Mouse (Mus musculus): Measurements from ENCODE around the gene Hadh.

Gene Hadh

DNA sequence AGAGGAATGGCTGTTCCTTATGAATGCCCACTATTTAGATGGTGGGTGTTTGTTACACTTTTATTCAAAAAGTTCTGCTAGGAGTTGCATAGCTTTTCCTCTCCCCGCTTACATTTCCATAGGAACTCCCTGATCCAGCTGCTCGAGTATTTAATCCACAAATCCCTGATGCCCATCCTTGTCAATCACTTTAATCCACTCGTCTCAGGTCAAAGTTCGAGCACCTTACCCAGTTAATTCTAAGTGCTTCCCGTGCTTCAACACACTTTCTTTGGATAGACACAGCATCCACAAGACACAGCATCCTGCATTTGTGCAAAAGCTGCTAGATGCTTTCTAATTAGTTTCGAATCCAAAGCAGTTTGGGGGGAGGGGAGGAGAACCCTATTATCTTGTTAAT, 1.5 kb downstream of the Hadh start:
- no peak for DNase-seq

DNA sequence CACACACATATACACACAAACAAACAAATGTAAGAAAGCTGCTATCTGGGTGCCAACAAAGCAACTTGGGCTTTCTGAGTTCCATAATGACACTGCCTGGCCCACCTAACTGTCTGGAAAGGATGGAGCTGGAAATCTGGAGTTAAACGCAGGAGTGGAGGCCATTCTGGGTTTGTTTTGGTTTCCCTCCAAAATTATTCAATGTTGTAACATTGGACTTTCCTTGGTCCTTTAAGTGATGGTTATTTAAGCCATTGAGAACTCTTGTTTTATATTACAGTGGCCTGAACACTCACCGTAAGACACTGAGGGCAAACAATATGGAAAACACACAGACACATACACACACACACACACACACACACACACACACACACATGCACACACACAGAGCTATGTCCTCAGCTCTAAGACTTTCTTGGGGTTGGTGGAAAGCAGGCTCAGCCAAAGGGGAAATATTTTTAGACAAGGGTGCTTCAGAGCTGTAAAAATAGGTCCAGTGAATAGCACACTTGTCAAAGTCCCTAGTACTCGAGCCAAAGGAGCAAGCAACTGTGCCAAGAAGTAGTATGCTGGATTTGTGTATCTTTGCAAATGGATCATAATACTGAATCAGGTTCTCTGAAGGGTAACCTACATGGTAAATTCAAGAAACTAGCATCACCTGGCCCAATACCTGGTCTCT, 5.4 kb downstream of the Hadh start:
- DNase-seq = peak; percentile 48 to 49

DNA sequence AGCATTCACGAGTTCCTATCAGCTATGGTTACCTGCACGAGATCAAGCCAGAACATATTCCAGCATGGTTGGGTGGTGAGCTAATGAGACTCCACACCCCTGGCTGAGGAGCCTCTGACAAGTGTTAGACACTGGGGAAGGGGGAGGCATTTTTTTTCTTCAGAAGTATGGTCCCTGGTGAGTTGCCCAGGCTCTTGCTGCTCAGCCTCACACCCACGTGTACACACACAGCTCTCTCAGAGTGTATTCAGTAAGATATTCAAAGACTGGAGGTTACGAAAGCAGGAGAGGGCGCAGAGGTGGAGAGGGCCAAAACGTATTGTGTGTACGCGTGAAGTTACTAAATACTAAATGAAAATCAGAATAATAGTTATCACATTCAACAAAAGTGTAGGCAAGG, 6.4 kb downstream of the Hadh start:
- no peak for DNase-seq

DNA sequence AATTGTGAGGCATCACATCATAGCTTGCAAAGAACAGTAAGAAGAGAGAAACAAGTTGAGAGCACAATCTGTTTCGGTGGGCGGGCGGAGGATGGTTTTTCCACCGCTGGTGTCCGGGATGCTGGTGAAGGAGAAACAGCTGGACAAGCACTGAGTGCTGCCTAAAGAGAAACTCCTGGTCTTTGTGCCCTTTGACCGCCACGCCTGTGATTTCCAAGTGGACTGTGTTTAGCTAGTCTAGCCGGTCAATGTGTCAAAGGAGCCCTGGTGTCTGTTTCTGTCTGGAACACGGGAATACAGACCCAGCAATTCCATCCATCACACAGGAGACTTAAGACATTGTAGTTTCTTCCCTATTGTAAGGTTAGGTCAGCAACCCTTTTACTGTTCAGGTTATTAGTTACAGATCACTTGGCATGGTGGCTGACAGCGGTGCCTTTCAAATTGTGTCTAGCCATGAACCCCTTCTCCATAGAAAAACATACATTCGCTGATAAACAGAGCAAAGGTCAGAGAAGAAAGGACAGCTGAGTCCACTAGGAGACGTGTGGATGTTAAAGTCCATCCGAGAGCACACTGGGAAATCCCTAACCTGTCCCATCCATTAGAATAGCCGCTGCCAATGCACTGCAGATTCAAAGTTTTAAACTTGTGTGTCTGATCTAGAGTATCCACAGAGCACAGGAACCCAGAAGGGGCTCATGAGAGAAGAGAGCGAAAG, 8.0 kb downstream of the Hadh start:
- peak; percentile 84 to 89 for DNase-seq

DNA sequence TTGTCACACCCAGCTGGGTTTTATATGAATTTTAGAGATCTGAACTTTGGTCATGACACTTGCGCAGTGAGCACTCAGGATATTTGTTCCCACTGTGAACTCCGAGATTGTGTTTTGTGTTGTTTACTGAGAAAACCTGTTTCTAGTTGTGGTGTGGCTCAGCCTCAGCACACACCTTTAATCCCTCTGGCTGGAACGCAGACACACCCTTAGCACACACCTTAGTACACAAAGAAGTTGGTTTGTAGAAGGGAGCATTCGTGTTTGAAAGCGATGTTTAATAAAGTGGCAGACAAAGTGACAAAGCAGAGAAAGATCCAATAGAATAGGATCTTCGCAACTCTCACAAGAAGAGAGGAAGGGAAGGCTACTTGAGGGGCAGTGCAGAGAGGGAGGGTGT, 11.5 kb downstream of the Hadh start:
- DNase-seq = no peak

DNA sequence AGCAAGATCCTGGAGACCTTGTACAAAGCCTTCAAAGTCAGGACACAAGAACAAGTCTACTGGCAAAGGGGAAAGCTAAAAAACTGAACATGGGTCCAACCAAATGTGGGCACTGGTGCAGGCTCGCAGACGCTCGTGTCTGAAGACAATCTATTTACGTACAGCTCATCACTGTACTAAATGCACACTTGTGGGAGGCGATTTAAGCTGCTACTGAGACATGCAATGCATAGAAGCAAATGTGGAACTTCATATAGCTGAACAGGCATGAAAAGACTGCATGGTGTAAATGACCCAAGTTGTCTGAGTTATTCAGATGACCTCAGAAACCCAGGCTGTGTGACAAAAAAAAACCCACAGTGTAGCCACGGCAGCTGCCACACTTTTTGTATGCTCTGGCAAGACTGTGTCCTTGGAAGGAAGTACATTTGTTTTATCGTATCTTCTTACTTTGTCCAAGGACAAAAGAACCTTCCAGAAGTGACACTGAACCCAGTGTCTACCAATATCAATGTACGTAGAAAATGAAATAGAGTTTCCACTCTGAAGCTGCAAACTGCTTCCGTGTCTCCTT, 12.4 kb downstream of the Hadh start:
- no peak for DNase-seq

DNA sequence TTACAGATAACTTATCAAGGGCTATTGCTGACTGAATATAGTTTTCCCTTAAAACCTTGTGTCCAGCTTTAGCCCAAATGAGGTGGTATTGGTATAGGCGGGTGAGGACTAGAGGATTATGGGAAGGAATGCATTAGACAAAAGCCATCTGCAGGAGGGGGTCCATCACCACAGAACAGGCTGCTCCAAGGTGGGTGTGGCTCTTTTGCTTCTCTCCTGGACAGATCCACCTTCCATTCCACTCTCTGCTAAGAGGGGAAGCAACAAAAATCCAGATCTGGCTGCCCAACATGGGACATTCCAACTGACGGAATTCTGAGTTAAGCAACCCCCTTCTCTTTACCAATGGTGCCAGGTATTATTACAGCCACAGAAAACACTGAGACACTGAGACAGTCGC, 13.0 kb downstream of the Hadh start:
- no peak for DNase-seq

DNA sequence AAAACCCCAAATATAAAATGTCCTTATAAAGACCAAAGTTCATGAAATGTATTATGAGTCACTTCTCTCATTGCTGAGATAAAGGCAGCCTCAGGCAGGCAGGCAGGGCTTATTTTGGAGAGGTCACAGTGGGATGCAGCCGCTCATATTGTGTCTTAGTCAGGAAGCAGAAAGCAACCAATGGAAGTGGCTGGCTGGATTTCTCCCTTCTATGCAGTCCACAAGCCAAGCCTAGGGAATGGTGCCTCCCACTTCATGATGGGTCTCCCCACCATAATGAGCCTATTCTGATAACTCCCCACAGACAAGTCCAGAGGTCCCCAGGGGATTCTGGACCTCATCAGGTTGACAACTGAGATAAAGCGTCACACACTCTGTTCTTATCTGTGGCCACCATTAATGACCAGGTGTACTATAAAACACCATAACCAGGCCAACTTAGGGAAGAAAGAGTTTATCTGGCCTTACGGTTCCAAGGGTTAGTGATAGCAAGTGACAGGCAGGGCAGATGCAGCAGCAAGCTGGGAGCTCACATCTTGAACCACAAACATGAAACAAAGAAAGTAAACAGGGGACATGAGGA, 16.4 kb downstream of the Hadh start:
- DNase-seq = no peak

DNA sequence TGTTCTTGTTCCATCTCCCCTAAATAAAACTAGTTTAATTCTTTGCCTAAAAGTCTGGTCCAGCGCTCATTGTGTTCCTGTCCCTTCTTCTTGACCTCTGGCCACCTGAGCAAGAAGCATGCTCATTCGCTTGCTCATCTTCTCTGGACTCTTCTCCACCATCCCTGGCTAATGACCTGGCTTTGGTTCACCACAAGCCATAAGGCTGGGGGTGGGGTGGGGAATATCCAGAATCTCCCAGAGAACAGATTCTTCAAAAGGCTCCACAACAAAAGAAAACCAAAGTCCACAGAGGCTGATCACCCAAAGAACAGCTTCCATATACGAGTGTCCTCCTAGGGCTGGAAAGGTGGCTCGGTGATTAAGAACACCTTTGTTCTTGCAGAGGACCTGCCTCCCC, 16.9 kb downstream of the Hadh start:
- DNase-seq = peak; percentile 58 to 61

DNA sequence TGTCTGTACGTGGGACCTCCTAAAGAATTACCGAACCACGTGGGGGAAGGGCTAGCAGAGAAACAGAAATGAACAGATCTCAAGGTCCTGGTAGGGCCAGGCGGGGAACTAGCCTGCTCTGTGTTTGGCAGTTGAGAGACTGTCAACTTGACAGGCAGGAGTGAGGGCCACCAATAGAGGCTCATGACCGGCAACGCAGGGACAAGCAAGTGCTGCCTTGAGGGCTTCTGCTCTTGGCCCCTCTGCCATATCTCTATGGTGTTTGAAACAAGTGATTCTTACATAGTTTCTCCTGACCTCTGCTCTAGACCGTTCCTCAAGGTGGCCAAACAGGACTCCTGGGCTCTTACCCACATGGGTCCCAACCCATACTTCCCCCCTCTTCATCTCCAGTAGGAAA, 20.3 kb downstream of the Hadh start:
- no peak for DNase-seq

DNA sequence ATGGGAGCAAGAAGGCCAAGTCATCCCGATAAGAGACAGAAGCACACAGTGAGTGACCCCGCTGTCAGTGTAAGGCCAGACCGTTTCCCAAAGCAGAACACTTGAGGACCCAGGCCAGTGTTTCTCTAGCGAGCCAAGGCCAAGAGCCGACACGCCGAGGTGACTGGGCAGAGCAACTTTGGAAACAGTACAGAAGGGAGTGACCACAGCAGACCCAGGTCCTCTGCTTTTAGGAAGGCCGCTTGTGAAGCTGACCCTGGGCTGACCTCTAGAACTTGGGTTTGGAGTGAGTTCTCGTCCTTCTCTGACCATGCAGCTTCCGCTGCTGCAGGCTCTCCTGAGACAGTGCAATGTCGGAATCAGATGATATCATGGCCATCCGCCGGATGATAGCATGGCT, 20.9 kb downstream of the Hadh start:
- DNase-seq = no peak

DNA sequence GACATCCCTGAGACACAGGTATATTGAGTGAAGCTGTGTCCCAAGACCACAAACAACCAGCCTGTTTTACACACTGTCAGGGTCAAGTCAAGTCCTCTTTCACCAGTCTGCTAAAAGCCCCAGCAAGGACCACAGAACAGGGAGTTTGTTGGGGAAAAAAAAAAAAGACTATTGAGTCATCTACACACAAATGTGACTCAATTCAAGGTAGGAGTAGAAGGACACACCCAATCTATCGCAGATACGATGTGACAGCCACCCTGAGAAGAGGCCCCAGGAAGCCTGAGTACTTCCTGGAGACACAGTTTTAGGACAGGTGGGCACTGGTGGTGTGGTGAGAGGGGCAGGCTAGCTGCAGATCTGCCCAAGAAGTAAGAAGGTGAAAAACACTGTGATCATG, 21.6 kb downstream of the Hadh start:
- DNase-seq = no peak

DNA sequence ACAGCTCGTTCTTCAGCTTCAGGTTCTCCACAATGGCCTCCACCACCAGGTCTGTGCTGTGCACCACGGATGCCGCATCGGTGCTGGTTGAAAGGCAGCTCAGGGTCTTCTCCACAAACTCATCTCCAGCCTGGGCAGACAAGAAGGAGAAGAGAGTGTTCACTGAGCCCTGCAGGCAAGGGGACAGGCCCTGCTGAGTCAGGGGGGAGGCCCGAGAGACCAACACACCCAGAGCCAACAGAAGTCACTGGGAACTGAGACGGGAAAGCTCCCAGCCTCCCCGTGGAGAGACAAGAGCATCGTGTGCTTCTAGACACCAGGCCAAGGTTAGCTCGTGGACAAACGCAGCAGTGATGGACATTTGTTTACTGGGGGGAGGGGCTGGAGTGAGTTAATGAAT, 23.5 kb downstream of the Hadh start:
- no peak for DNase-seq

DNA sequence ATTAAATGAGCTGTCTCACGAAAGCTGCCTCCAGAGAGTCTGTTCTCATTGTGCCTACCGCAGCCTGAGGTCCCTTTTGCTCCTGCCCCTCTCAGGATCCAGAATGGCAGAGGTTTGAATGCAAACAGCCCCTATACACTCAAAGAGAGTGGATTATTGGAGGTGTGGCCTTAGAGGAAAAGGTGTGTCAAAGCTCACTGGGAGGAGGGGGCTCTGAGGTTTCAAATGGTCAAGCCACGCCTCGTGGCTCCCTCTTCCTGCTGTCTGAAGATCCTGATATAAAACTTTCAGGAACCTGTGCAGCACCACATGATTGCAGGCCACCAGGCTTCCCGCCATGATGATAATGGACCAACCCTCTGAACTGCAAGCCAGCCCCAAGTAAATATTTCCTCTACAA, 24.1 kb downstream of the Hadh start:
- no peak for DNase-seq

DNA sequence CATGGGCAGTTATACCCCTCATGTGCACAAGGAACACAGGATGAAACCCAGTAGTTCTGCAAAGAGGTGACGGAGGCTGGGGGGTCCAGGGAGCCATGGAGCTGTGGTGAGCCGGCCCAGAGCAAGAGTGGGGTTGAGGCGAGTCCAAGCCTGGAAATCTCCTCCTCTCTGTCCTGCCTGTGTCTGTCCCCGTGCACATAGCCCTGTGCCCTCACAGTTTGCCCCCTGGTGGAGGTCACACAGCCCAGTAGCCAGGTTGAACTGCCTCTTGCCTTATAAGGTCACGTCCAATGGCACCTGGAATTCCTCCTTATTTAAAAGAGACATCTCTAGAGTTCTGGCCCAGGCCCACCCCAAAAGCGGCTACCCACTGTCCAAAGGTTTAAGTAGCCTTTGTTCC, 24.5 kb downstream of the Hadh start:
- DNase-seq = no peak

DNA sequence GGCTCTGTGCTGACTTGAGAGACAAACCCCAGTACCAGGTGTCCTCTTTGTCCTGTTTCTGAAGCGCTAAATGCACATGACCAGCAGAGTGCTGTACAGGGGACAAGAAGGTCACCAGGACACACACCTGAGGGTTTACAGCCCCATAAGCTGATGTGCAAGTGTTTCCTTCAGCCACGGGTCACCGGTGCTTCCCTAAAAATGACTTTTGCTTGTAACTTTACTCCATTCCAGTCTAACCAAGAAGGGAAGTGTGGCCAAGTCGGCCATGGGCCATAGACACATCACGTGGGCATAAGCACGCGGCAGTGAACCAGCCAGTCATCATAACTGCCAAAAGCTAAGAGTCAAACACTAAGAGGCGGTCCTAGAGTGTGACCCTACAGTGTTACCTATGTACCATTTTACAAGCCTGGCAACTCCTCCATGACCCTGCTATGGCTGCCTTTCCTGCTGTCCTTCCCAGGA, 25.3 kb downstream of the Hadh start:
- DNase-seq = peak; percentile 70 to 72

DNA sequence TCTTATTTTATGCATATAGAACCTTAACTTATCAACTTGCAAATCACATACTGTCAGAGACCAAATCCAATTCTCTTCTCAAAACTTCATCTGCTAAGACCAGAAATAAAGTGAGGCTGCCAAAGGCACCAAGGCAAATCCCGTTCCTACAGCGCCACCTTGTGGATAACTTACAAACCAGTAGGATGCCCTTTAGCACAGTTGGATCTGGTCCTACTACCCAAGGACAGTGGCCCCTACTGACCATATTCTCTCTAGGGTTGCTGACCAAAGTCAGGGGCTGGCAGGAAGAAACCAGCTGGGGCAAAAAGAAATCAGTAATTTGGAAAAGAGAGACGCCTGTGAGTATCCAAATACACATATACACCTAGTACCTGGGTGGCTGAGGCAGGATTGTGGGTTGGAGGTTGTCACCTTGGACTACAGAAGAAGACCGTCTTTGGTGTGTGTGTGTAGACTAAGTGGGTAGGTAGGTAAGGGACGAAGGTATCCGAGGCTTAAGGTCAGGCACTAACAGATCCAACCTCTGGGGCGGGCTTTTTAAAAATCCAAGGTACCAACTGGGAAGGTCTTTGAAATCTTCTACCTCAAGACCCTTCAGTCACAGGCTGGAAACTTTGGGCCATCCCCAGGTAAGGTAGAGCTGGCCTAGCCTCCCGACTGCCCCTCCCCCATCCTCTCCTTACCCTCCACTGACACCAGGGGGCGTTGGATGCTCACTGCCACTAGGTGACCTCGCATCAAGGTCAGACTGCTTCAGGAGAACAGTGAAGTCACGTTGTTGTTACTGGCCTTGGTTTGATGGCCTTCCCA, 25.9 kb downstream of the Hadh start:
- DNase-seq = peak; percentile 78 to 80

DNA sequence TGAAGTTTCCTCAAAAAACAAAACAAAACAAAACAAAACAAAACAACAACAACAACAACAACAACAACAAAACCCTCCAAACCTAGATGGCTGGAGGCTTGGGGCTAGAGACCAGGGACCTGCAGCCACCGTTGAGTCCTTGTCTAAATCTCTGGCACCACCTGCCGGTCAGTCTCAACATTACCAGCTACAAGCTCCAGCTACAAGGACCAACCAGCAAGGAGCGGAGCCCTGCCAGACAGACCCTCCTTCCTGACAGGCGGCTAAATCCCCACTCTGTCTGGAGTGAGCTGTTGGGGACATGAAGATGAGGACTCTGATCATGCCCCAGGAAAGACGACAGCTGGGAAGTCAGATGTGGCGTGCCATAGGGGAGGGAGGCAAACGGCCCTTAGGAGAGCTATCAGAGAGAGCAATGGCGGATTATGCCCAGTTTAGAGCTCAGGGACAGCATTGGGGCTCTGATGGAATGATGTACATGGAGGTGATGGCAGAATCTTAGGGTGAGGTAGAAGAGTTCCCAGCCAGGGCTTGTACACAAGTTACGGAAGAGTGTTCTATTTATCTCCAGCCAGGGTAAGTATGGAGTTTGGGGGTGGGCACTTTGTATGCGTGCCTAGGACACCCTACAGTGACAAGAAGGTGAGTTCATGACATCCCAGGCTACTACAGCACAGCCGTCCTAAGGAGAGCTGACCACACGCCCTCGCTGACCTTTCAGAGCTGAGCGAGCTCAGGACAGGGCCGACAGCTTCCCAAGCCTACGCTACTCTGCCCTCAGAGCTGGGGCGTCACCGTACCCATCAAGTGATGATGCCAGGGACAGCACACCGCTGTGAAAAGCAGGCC, 33.9 kb downstream of the Hadh start:
- DNase-seq = peak; percentile 67 to 90

DNA sequence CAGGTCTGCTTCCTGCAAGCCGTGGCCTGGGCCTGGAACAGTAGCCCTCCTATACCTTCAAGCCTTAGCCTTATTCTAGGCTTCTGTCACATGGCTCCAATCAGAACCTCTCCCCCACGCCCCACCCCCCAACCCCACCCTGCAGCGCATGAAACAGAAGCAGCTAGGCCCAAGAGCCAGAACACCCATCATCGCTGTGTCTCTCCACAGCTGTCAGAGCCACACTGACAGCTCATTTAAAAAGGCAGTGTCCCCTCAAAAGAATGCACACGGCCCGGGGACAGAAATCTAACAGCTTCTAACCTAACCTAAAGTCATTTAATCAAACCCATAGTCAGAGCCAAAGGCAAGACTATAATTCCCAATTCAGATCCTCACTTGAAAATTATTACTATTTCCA, 34.8 kb downstream of the Hadh start:
- DNase-seq = no peak

DNA sequence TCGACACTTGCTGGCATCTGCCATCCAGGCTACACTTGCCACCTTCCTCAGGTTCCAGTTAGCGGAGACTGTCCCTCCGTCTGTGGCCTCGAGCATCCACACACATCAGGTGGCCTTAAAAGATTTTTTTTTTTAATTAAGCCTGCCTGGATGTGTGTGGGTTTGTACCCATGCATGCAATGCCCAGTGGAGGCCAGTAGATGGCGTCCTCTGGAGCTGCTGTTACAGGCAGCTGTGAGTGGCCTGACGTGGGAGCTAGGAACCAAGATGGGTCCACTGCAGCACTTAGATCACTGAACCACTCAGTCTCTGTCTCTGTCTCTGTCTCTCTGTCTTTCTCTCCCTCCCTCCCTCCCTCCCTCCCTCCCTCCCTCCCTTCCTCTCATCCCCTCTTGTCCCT, 43.8 kb downstream of the Hadh start:
- no peak for DNase-seq

DNA sequence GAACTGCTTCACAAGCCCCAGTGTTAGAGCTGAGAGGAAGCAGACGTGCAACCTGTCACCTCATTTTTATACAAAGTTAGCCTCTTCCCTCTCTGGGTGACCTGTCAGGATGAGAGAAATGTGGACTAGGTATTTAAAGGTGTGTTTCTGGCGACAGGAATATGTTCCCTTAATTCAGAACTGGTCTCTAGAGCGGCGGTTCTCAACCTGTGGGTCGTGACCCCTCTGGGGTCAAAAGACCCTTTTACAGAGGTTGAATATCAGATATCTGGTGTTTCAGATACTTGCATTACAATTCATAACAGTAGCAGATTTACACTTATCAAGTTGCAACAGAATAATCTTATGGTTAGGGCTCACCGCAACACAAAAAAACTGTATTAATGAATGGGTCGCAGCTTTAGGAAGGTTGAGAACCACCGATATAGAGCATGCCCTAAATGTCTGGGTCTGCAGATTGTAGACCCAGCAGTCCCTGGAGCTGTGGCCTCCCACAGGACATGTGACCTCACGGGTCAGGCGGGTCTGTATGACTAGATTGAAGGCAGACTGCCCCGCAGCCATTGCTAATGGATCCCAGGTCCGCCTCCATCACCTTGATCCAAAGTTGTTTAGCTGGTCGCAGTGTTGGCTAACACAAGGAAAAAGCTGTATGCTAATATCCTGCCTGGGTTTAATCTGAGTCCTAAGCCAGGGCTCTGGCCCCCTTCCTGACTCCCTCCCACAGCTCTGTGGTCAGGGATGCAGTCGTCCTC, 53.1 kb downstream of the Hadh start:
- DNase-seq = no peak

Measured in kidney, postnatal 36 days (tissue).